Mouse (Mus musculus): ENCODE data around the gene Ngly1.

GRCm38 (mm10) chr14:16242193-16242815, 6.8 kb upstream of the Ngly1 start:
- no peak for TF ChIP-seq POLR2A (IDR thresholded peaks at IDR 0.05; ENCODE audit: borderline replicate concordance, extremely low read depth, insufficient read depth, insufficient read length, poor library complexity, severe bottlenecking)
- no peak for TF ChIP-seq CTCF (IDR thresholded peaks at IDR 0.05; ENCODE audit: borderline replicate concordance, extremely low read depth, insufficient read depth, insufficient read length)
